Mouse (Mus musculus): ENCODE measurements around the gene Ltf.

The Ltf gene

DNA sequence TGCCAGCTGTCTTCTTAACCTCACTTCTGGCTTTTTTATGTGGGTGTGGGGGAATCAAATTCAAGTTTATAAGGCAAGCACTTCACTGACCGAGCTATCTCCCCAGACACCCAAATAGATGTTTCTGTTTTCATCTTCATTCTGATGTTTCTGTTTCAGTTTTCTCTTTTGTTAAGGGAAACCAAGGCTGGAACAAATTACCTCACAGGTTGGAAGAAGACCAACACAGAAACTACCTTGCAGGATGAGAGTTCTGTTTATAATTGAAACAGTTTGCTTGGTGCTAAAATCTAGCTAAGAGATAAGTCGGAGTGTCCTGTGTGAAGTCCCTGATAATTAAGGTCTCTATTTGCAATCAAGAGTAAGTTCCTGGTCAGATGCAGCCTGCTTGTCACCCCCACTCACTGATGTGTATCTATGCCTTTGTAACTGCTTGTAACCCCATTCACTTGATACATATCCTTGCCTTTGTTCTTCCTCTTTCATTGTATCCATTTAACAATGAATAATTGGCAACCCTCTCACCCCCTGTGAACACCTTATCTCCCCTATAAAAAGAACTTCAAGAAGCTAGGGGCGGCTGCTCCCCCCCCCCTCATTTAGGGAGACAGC lies 68.0 kb downstream of the Ltf start:
- DNase-seq (ENCODE audit: low spot score in 2 of 2) = no peak

DNA sequence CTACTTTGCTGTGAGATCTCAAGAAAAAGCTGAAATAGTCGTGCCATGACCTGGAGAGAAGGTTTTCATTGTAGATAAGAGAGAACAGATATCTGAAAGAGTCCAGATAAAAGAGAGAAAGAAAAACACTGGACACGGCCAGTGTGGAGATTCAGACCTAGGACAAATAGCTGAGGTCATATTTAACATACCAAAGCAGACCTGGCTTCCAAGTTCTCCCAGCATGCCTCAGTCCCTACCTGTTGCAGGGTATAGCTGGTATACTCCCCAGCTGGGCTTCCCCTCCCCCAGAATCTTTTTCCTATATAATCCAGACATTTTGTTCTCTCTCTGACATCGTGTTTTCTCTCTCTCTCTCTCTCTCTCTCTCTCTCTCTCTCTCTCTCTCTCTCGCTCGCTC lies 68.9 kb downstream of the Ltf start:
- no peak for DNase-seq (ENCODE audit: low spot score in 2 of 2)

DNA sequence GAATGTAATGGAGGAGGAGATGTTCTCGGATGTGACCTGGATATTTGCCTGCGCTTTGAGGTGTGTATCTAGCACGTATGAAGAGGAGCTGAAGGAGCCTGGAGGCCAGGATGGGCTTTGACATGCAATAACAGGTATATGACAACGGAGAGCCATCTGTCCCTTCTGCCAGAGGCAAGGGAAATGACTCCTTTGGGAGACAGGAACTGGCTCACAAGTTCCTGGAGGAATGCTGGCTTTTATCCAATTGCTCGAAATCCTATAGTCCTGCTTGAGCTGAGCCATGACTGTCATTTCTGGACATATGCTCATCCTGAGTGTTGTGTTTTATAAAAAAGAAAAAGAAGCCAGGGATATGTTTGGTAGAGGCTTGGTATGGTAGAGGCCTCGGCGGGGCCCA lies 69.8 kb downstream of the Ltf start:
- DNase-seq (ENCODE audit: low spot score in 2 of 2) = no peak
